Mouse (Mus musculus) cerebellum, adult (tissue): ENCODE results near the gene Acvr1b.

Experiments used
- ATAC-seq: cut with Nextera tagmentation; 2 replicates; pipeline ENCODE4 v1.9.2; 2017; ENCODE audit warnings: mild to moderate bottlenecking, moderate library complexity, mixed read lengths; ENCODE audit not compliant: insufficient number of reproducible peaks, low FRiP score, low TSS enrichment

The Acvr1b gene

GRCm38 (mm10) chr15:101172016-101172415 is 1.9 kb upstream of the Acvr1b start:
- ATAC-seq = no peak

GRCm38 (mm10) chr15:101174294-101175130 is 645 bp downstream of the Acvr1b start:
- 0 out of 2 replicates have a peak, but pooled peaks have one; percentile 31 for ATAC-seq

DNA sequence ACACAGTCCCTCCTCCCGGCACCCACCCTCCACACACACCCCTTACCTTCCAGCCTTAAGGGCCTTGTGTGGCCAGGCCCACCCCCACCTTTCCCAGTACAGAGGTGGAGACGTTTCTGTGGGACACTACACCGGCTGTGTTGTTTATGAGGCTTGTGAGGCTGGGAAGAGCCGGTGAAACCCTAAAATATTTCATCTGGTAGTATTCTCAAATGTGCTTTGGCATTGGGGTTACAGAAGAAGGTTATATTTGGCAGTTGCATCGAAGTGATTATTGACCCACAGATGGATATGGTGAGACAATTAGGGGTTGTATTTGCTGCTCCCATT is 1.2 kb downstream of the Acvr1b start:
- ATAC-seq = no peak

GRCm38 (mm10) chr15:101175613-101176283 is 1.9 kb downstream of the Acvr1b start:
- no peak for ATAC-seq

DNA sequence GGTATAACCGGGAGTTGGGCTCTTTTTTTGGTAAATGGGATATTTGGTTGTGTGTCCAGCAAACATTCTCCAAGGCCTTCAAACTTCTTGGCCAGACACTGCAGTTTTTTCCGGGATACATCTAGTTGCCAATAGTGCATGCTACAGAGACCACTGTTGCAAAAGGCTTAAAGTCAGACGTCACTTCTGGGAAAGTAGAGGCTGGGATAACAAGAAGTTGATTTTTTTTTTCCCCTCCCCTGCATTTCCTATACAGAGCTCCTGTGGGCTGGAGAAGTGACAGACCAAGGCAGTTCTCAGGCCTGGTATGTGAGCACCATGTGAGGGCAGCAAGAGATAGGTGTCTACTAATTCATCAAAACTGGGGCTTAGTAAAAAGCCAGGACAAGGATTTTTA is 2.4 kb downstream of the Acvr1b start:
- no peak for ATAC-seq

DNA sequence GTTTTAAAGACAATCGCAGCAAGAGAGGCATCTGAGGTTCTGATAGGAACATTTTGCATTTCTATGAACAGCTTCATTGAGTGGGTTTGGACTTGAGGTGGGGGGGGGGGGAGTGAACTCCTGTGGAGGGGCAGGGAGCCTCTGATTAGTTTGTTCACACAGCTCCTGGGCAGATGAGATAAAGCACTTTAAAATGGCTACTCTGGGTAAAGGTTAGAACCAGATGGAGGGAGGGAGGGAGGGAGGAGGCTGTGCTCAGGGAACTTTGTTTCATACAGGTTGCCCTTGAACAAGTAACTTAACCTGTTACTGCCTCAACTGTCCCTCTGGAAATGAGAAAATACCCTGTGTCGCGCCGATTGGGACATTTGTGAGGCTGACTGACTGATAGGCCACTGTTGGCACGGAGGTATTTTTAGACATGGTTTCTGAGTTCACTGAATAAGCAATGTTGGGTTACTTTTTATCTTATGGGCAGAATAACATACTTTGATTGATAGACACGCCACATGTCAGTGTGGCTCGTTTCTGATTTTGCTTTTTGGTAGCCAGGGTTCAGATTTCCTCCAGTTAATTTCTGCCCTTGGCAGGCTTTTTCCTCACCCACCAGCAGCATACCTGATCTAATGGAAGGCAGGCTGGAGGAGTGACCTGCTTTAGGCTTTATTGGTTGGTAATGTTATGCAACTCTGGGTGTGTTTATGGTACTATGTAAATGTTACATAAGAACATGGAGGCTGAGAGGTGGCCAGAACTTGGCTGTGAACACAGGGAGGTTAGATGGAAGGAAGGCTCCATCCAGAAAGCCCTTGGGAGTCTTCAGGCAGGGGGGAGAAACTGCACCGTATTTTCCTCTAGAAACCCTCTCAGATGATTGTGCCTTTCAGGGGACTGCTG is 3.2 kb downstream of the Acvr1b start:
- no peak for ATAC-seq

DNA sequence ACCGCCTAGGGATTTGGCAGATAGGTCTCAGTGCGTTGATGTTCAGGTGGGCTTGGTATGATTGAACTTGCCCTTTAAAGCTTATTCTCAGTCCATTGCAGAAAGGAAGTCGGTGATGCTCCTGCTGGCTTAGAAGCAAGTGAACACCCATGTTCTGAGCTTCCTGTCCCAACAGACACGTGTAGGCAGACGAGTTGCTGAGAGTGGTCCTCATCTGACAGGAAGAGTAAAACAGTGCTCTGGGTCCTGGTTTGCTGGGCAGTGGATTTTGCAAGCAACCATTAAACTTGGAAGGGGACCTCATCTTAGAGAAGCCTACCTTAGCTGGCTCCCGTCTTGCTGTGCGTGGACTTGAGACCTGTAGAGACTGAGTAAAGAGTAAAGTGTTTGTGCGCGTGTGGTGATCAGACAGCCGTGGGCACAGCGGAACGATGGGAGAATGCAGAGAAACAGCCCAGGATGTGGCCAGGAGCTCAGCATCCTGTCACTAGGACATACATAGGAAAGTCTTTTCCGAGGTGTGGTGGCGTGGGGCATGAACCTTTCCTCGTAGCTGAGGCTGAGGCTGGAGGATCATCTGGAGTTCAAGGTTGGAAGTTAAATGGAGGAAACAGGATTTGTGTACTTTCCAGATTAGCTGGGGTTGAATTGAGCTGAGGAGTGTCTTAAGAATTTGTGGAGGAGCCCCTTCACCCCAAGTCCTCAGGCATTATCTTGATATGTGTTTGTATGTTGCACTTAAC is 6.7 kb downstream of the Acvr1b start:
- no peak for ATAC-seq

GRCm38 (mm10) chr15:101181106-101181466 is 7.2 kb downstream of the Acvr1b start:
- no peak for ATAC-seq

- no peak for ATAC-seq
Measured at GRCm38 (mm10) chr15:101181500-101181899, 7.6 kb downstream of the Acvr1b start.

DNA sequence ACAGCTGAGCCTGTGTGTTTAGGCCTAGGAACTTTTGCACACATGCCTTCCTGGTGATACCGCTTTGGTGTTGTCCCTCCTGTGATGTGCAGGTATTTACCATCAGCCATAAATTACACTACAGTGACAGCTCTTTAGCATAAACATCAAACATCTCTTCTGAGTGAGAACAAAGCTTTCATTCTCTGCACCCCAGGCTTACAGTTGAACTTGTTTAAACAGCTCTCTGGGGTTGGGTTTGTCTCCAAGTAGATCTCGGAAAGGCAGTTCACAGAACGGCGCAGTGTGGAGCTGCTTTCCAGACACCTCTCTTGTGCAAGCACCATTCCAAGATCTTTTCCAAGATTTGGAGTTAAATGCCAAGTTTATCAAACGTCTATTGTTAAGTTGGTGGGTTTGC is 8.8 kb downstream of the Acvr1b start:
- no peak for ATAC-seq

- no peak for ATAC-seq
Measured at GRCm38 (mm10) chr15:101184300-101184699, 10.4 kb downstream of the Acvr1b start.

GRCm38 (mm10) chr15:101185549-101185948 is 11.7 kb downstream of the Acvr1b start:
- ATAC-seq = no peak

GRCm38 (mm10) chr15:101187907-101188306 is 14.0 kb downstream of the Acvr1b start:
- ATAC-seq = no peak

DNA sequence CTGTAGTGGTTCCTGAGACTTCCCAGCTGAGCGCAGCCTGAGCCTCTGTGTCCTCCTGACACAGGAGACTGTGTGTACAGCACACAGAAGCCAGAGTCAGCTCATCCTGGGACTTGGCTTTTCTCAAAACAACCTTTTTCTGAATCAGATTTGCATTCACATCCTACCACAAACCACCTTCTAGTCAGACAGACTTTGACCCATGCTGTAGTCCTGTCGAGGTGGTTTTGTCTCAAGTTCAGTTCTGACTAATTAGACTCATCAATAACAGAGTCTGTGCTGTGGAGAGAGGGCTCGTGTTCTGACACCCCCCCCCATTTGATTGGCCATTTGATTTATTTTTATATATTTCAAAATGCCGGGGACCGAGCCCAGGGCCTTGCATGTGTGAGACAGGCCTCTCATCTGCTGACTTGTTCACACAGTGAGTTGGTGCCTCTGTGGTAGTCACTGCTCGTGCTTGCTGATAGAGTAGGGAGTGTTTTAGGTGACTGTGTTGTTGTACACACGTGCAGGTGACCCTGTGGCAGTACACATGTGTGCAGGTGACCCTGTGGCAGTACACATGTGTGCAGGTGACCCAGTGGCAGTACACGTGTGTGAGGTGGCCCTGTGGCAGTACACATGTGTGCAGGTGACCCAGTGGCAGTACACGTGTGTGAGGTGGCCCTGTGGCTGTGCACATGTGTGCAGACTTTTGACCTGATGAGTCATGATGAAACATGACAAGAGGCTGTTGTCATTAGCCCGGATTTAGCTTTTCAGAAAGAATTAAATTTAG is 16.3 kb downstream of the Acvr1b start:
- no peak for ATAC-seq

DNA sequence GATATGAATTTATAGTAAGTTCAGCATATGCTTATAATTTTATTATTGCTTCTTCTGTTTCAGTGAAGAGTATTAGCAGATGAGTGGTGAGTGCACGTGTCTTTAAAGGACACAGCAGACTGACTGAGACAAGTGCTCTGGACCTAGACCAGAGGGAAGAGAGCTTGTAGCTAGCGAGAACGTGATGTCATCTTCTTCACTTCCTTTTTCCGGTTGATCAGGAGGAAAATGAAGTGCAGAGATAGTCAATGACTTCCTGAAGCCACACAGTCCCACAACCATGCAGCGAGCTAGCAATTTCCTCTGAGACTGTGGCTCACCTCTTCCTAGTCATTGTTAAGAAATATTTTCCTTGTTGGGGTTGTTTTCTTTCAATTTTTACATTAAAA is 16.9 kb downstream of the Acvr1b start:
- ATAC-seq = no peak

DNA sequence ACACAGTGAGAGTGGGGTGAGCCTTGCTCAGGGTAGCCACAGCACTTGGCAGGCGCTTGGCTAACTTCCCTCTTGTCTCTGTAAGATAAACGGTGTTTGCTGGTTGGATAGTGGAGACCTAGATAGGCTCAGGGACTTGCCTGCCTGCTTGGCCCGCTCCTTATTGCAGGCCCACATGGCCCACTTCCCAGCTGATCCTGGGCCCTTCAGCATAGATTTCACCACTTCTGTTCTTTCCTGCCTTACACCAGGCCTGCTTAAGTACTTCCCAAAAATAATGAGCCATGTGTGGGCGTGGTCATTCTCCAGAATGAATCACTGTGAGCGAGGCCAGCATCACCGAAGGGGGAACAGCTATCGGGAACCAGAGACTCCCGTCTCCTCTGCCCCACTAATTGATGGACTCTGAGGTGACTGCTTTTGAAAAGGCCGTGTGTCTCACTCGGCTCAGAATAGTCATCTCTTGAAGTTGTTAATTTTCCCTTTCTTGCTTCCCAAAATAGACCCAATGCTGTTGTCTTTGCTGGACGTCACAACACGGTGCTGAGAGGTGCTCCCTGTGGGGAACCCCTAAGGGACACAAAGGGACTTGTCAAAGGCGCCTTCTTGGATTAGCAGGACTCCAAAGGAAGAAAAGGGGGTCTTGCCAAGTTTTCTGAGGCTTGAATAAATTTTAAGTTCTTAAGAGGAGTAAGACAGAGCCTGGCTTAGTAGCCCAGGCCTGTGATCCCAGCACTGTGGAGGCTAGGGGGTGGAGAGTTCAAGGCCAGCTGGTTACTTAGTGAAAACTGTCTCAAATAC is 17.8 kb downstream of the Acvr1b start:
- no peak for ATAC-seq

DNA sequence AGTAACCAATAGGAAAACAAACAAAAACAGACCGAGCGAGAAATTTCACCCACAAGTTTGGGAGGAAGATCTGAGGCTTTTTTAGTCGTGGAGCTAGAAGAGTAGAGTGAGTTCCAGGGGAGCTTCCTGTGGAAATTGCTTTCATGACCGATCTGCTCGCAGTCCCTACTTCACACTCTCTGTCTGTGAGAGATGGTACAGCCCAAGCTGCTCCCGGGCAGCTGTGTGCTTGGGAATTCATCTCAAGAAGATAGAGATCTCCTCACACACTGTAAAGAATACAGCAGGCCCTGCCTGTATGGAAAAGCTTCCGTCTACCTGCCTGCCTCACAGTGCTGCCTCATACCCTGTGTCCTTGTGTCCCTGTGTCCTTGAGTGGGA is 18.4 kb downstream of the Acvr1b start:
- no peak for ATAC-seq

- no peak for ATAC-seq
Measured at GRCm38 (mm10) chr15:101192651-101193050, 18.8 kb downstream of the Acvr1b start.

DNA sequence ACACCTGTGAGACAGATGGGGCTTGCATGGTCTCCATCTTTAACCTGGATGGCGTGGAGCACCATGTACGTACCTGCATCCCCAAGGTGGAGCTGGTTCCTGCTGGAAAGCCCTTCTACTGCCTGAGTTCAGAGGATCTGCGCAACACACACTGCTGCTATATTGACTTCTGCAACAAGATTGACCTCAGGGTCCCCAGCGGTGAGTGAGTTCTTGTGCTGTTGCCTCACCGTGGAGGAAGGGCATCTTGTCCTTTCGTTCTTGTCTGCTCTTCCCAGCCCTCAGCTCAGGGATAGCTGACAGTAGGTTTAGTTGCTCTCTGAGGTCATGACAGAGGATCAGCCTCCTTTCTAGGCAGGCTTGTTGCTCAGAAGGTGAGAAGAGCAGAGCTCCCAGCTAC is 20.1 kb downstream of the Acvr1b start:
- no peak for ATAC-seq
